Mouse (Mus musculus): ENCODE results near the gene Ruvbl1.

GRCm38 (mm10) chr6:88544644-88545396 lies 79.6 kb downstream of the Ruvbl1 start:
- no peak for TF ChIP-seq CTCF (IDR thresholded peaks at IDR 0.05)
- no peak for TF ChIP-seq POLR2A (IDR thresholded peaks at IDR 0.05; ENCODE audit: insufficient read depth, low read depth, low read length)
- no peak for TF ChIP-seq EP300 (IDR thresholded peaks at IDR 0.05; ENCODE audit: insufficient read depth, low read depth, low read length)
